21 mouse cellular contexts compared by ENCODE assay signal in genomic region chr2:110795433-110795832, GRCm38 (mm10).
DNase-seq lines count a peak whose midpoint lies in the region; ATAC-seq and TF ChIP-seq lines count a peak whose summit lies in the region.
"Had no signal": no experiment of that assay in that cellular context is flagged by ENCODE, and none has a peak within 500 bp of the region (broad histone marks: within the 10 kb centered on the region; RNA-seq: fewer than 3 reads in every experiment).

No protein-coding gene starts in this region.

- H3K9me3 ChIP-seq in lung, embryonic 14.5 days (ENCODE audit: low read depth, low read length): no peaks in the 10 kb centered on the region
- H3K9me3 ChIP-seq: forebrain, embryonic 10.5 days; forebrain, embryonic 13.5 days; hindbrain, embryonic 15.5 days had no signal

- H3K4me2 ChIP-seq in lung, embryonic 14.5 days: no peak overlapping the region
- H3K4me2 ChIP-seq in myocyte (ENCODE audit: low read depth): peak overlapping the region; percentile 59
- H3K4me2 ChIP-seq: forebrain, embryonic 13.5 days; heart, embryonic 11.5 days; hindbrain, embryonic 12.5 days; hindbrain, embryonic 15.5 days had no signal

- no peaks in the 10 kb centered on the region for H3K4me1 ChIP-seq in lung, embryonic 14.5 days (ENCODE audit: insufficient read depth)
- H3K4me1 ChIP-seq: forebrain, embryonic 10.5 days; forebrain, embryonic 13.5 days; hindbrain, embryonic 12.5 days; hindbrain, embryonic 15.5 days had no signal

- H3K36me3 ChIP-seq in lung, embryonic 14.5 days (ENCODE audit: insufficient read depth): no peaks in the 10 kb centered on the region
- H3K36me3 ChIP-seq in myocyte (ENCODE audit: control insufficient read depth, insufficient read depth): no peaks in the 10 kb centered on the region
- H3K36me3 ChIP-seq: forebrain, embryonic 10.5 days; hindbrain, embryonic 12.5 days; hindbrain, embryonic 15.5 days had no signal

- 58% methylated on average over 3 of the region's 3 CpGs for WGBS in lung, embryonic 14.5 days

- H3K79me2 ChIP-seq in myocyte (ENCODE audit: control insufficient read depth, insufficient read depth): no peaks in the 10 kb centered on the region

- H3ac ChIP-seq in myocyte (ENCODE audit: control insufficient read depth, insufficient read length): no peak overlapping the region

- no peak overlapping the region for H3K4me3 ChIP-seq in lung, embryonic 14.5 days (ENCODE audit: low read depth, low read length)
- H3K4me3 ChIP-seq in myocyte: no peak overlapping the region
- H3K4me3 ChIP-seq: forebrain, embryonic 10.5 days; forebrain, embryonic 13.5 days; gastrocnemius, adult 2 months; hindbrain, embryonic 12.5 days; hindbrain, embryonic 15.5 days had no signal

- no peak overlapping the region for H3K27ac ChIP-seq in lung, embryonic 14.5 days (ENCODE audit: low read depth)
- H3K27ac ChIP-seq: forebrain, embryonic 10.5 days; forebrain, embryonic 13.5 days; gastrocnemius, adult 2 months; hindbrain, embryonic 12.5 days; hindbrain, embryonic 15.5 days had no signal

- no peak overlapping the region for H3K9ac ChIP-seq in lung, embryonic 14.5 days
- H3K9ac ChIP-seq: forebrain, embryonic 13.5 days; hindbrain, embryonic 12.5 days; hindbrain, embryonic 15.5 days had no signal

- H3K27me3 ChIP-seq in lung, embryonic 14.5 days (ENCODE audit: insufficient read depth, low read length): no peaks in the 10 kb centered on the region
- H3K27me3 ChIP-seq in myocyte (ENCODE audit: control insufficient read depth, insufficient read depth, insufficient read length): no peaks in the 10 kb centered on the region
- H3K27me3 ChIP-seq: forebrain, embryonic 13.5 days; hindbrain, embryonic 12.5 days; hindbrain, embryonic 15.5 days had no signal

- no peak for ATAC-seq in lung, embryonic 14.5 days (ENCODE audit: insufficient read depth)
- ATAC-seq in megakaryocyte, adult 5-6 weeks (ENCODE audit: poor library complexity, severe bottlenecking): no peak
- ATAC-seq: activated CD4-positive, CD25-positive, alpha-beta regulatory T cell, adult 4 months; CD4-positive, CD25-positive, alpha-beta regulatory T cell, adult 4 months; forebrain, embryonic 13.5 days had no signal

- no peak for TF ChIP-seq CTCF in lung, embryonic 14.5 days (IDR thresholded peaks at IDR 0.05; ENCODE audit: low read depth)

- no peak for TF ChIP-seq POLR2A in myocyte (IDR thresholded peaks at IDR 0.05; ENCODE audit: insufficient read length, low read depth)

- peak; percentile 1 for DNase-seq in lung, embryonic 14.5 days
- DNase-seq in lung, postnatal 36 days: no peak
- DNase-seq in right cerebral cortex, postnatal 25 days: peak; percentile 11
- DNase-seq in right cerebral cortex, postnatal 14 days: no peak
- DNase-seq: adrenal gland, adult 8-10 months; adrenal gland, postnatal 25 days; cerebellum, adult 18-20 months; cerebellum, adult 9-10 months; cerebellum, postnatal 14 days; gastrocnemius, adult 2 months; gastrocnemius, postnatal 14 days; heart, adult 11 months had no signal

TF ChIP-seq in myocyte, 11 proteins besides CTCF, POLR2A, EP300 and RAD21:
- TF ChIP-seq E2F4 (IDR thresholded peaks at IDR 0.05; ENCODE audit: insufficient read depth) (no peak), USF1 (IDR thresholded peaks at IDR 0.05; ENCODE audit: low read depth) (no peak), CEBPB (IDR thresholded peaks at IDR 0.05; ENCODE audit: insufficient read depth, poor library complexity, severe bottlenecking) (no peak), MYOD1 (IDR thresholded peaks at IDR 0.05; ENCODE audit: control insufficient read depth in 1 of 3, insufficient read length in 2 of 3, low read depth in 2 of 3) (no peak), TCF3 (IDR thresholded peaks at IDR 0.05; ENCODE audit: insufficient read length, low read depth) (no peak), SRF (IDR thresholded peaks at IDR 0.05; ENCODE audit: control insufficient read depth, insufficient read length, low read depth) (no peak)

Comparison
In these comparisons a context has a peak if more than half of its experiments do, and no peak if none do; other contexts are left out.
1. DNase-seq: peak in lung, embryonic 14.5 days (single experiment) and right cerebral cortex, postnatal 25 days (single experiment); none in lung, postnatal 36 days (single experiment) and right cerebral cortex, postnatal 14 days (single experiment).